Mouse (Mus musculus): Measurements from ENCODE around the gene Elf4. TPM values are rescaled to one million over a fixed set of nuclear protein-coding genes. Genes with fewer than 3 reads are reported as not detected.
"Not testable (repeated sequence)": the region's sequence is repeated elsewhere in the genome, so short reads cannot be mapped to it uniquely, and the experiment has no call there.

Elf4 gene
- polyA plus RNA-seq, 1 experiment: 49.2 TPM

- TF ChIP-seq CTCF (IDR thresholded peaks at IDR 0.05; ENCODE audit: low read depth, low read length): no peak
- no peak for TF ChIP-seq POLR2A (IDR thresholded peaks at IDR 0.05; ENCODE audit: borderline replicate concordance, low read depth, low read length)
- Histone ChIP-seq H3K27ac (ENCODE audit: insufficient read depth, low read depth, low read length) (no peak overlapping the region), H3K4me3 (ENCODE audit: insufficient read depth, low read length) (no peak overlapping the region), H3K4me1 (ENCODE audit: control insufficient read depth, insufficient read depth, low read length) (peaks cover 36% of the 10 kb centered on the region)
Observed at GRCm38 (mm10) chrX:48441954-48442353, 21.0 kb downstream of the Elf4 start.

GRCm38 (mm10) chrX:48441548-48441947, 21.4 kb downstream of the Elf4 start:
- no peak for TF ChIP-seq CTCF (IDR thresholded peaks at IDR 0.05; ENCODE audit: low read depth, low read length)
- TF ChIP-seq POLR2A (IDR thresholded peaks at IDR 0.05; ENCODE audit: borderline replicate concordance, low read depth, low read length): no peak
- Histone ChIP-seq H3K4me1 (ENCODE audit: control insufficient read depth, insufficient read depth, low read length) (peaks cover 35% of the 10 kb centered on the region), H3K27ac (ENCODE audit: insufficient read depth, low read depth, low read length) (no peak overlapping the region)

GRCm38 (mm10) chrX:48439036-48439435, 23.9 kb downstream of the Elf4 start:
- TF ChIP-seq POLR2A (IDR thresholded peaks at IDR 0.05; ENCODE audit: borderline replicate concordance, low read depth, low read length): no peak
- no peak for TF ChIP-seq CTCF (IDR thresholded peaks at IDR 0.05; ENCODE audit: low read depth, low read length)
- no peak overlapping the region for H3K27ac ChIP-seq (ENCODE audit: insufficient read depth, low read depth, low read length)
- H3K4me1 ChIP-seq (ENCODE audit: control insufficient read depth, insufficient read depth, low read length): peaks cover 45% of the 10 kb centered on the region
- H3K4me3 ChIP-seq (ENCODE audit: insufficient read depth, low read length): no peak overlapping the region

More at GRCm38 (mm10) chrX:48441548-48441947, 21.4 kb downstream of the Elf4 start:
- no peak overlapping the region for H3K4me3 ChIP-seq (ENCODE audit: insufficient read depth, low read length)

GRCm38 (mm10) chrX:48436082-48436481, 26.9 kb downstream of the Elf4 start:
- H3K27ac ChIP-seq (ENCODE audit: insufficient read depth, low read depth, low read length): peak overlapping the region; percentile 48
- peaks cover 60% of the 10 kb centered on the region for H3K4me1 ChIP-seq (ENCODE audit: control insufficient read depth, insufficient read depth, low read length)
- not testable (repeated sequence) for H3K4me3 ChIP-seq (ENCODE audit: insufficient read depth, low read length)

GRCm38 (mm10) chrX:48435477-48435900, 27.4 kb downstream of the Elf4 start:
- Histone ChIP-seq H3K4me3 (ENCODE audit: insufficient read depth, low read length) (no peak overlapping the region), H3K4me1 (ENCODE audit: control insufficient read depth, insufficient read depth, low read length) (peaks cover 60% of the 10 kb centered on the region), H3K27ac (ENCODE audit: insufficient read depth, low read depth, low read length) (peak overlapping the region; percentile 48)
- TF ChIP-seq POLR2A (IDR thresholded peaks at IDR 0.05; ENCODE audit: borderline replicate concordance, low read depth, low read length): no peak
- no peak for TF ChIP-seq CTCF (IDR thresholded peaks at IDR 0.05; ENCODE audit: low read depth, low read length)

GRCm38 (mm10) chrX:48434251-48434650, 28.7 kb downstream of the Elf4 start:
- Histone ChIP-seq H3K4me1 (ENCODE audit: control insufficient read depth, insufficient read depth, low read length) (peaks cover 53% of the 10 kb centered on the region), H3K27ac (ENCODE audit: insufficient read depth, low read depth, low read length) (no peak overlapping the region), H3K4me3 (ENCODE audit: insufficient read depth, low read length) (no peak overlapping the region)
- no peak for TF ChIP-seq POLR2A (IDR thresholded peaks at IDR 0.05; ENCODE audit: borderline replicate concordance, low read depth, low read length)
- TF ChIP-seq CTCF (IDR thresholded peaks at IDR 0.05; ENCODE audit: low read depth, low read length): no peak

- H3K4me1 ChIP-seq (ENCODE audit: control insufficient read depth, insufficient read depth, low read length): peaks cover 51% of the 10 kb centered on the region
- peak overlapping the region; percentile 38 for H3K27ac ChIP-seq (ENCODE audit: insufficient read depth, low read depth, low read length)
- peak overlapping the region; percentile 15; the same call in 1 of the 2 replicates for H3K4me3 ChIP-seq (ENCODE audit: insufficient read depth, low read length)
- TF ChIP-seq POLR2A (IDR thresholded peaks at IDR 0.05; ENCODE audit: borderline replicate concordance, low read depth, low read length) (no peak), CTCF (IDR thresholded peaks at IDR 0.05; ENCODE audit: low read depth, low read length) (no peak)
Observed at GRCm38 (mm10) chrX:48433527-48433899, 29.4 kb downstream of the Elf4 start.

GRCm38 (mm10) chrX:48432599-48433526, 30.1 kb downstream of the Elf4 start:
- peaks cover 56% of the 10 kb centered on the region for H3K4me1 ChIP-seq (ENCODE audit: control insufficient read depth, insufficient read depth, low read length)
- TF ChIP-seq POLR2A (IDR thresholded peaks at IDR 0.05; ENCODE audit: borderline replicate concordance, low read depth, low read length) (no peak), CTCF (IDR thresholded peaks at IDR 0.05; ENCODE audit: low read depth, low read length) (no peak)
- H3K27ac ChIP-seq (ENCODE audit: insufficient read depth, low read depth, low read length): peak overlapping the region; percentile 38
- H3K4me3 ChIP-seq (ENCODE audit: insufficient read depth, low read length): peak overlapping the region; percentile 15; the same call in 1 of the 2 replicates

GRCm38 (mm10) chrX:48429538-48429937, 33.4 kb downstream of the Elf4 start:
- Histone ChIP-seq H3K27ac (ENCODE audit: insufficient read depth, low read depth, low read length) (peak overlapping the region; percentile 69), H3K4me3 (ENCODE audit: insufficient read depth, low read length) (no peak overlapping the region), H3K4me1 (ENCODE audit: control insufficient read depth, insufficient read depth, low read length) (peaks cover 69% of the 10 kb centered on the region)
- TF ChIP-seq POLR2A (IDR thresholded peaks at IDR 0.05; ENCODE audit: borderline replicate concordance, low read depth, low read length) (no peak), CTCF (IDR thresholded peaks at IDR 0.05; ENCODE audit: low read depth, low read length) (no peak)

GRCm38 (mm10) chrX:48429100-48429499, 33.8 kb downstream of the Elf4 start:
- Histone ChIP-seq H3K27ac (ENCODE audit: insufficient read depth, low read depth, low read length) (peak overlapping the region; percentile 75), H3K4me1 (ENCODE audit: control insufficient read depth, insufficient read depth, low read length) (peaks cover 67% of the 10 kb centered on the region), H3K4me3 (ENCODE audit: insufficient read depth, low read length) (no peak overlapping the region)
- TF ChIP-seq POLR2A (IDR thresholded peaks at IDR 0.05; ENCODE audit: borderline replicate concordance, low read depth, low read length) (no peak), CTCF (IDR thresholded peaks at IDR 0.05; ENCODE audit: low read depth, low read length) (no peak)

Data from bone marrow macrophage, adult 2 months (primary cell).